In the genomic region with DNA sequence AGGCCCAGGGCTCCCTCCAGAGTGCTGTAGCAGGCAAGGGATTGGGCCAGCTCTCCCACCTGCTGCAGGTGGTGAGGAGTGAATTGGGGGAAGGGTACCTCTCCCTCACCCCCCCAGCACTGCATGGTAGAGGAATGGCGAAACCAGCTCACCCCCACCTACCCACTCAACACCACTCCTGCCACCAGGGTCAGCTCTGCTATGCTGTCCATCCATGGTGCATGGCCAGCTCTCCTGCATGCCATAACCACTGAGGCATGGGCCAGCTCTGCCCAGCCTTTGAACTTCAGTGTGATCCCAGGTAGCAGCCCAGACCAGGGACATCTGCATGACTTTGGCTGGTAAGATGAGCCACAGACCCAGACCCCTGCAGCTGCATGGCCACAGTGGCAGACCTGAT, we compare ENCODE assay signal across 19 mouse cellular contexts.
DNase-seq lines count a peak whose midpoint lies in the region; ATAC-seq and TF ChIP-seq lines count a peak whose summit lies in the region.
"Had no signal": no experiment of that assay in that cellular context is flagged by ENCODE, and none has a peak within 500 bp of the region (broad histone marks: within the 10 kb centered on the region; RNA-seq: fewer than 3 reads in every experiment).

No protein-coding gene starts in this region.

- H3K4me3 ChIP-seq in kidney, embryonic 14.5 days (ENCODE audit: low read length), result no peak overlapping the region
- no peak overlapping the region for H3K4me3 ChIP-seq in lung, embryonic 14.5 days (ENCODE audit: low read depth, low read length)
- no peak overlapping the region for H3K4me3 ChIP-seq in midbrain, postnatal 0 days (ENCODE audit: low read depth, low read length)
- no peak overlapping the region for H3K4me3 ChIP-seq in midbrain, embryonic 16.5 days (ENCODE audit: low read depth, low read length)
- H3K4me3 ChIP-seq: embryonic facial prominence, embryonic 13.5 days; heart, embryonic 10.5 days; hindbrain, embryonic 13.5 days had no signal

- H3K9ac ChIP-seq in kidney, embryonic 14.5 days (ENCODE audit: low read depth, low read length), result no peak overlapping the region
- H3K9ac ChIP-seq in lung, embryonic 14.5 days, result no peak overlapping the region
- H3K9ac ChIP-seq in midbrain, postnatal 0 days (replicated peaks; ENCODE audit: low read length, poor library complexity, severe bottlenecking), result no peak overlapping the region
- no peak overlapping the region for H3K9ac ChIP-seq in midbrain, embryonic 16.5 days (ENCODE audit: low read depth, low read length)
- H3K9ac ChIP-seq: embryonic facial prominence, embryonic 13.5 days; hindbrain, embryonic 13.5 days had no signal

- ATAC-seq in kidney, embryonic 14.5 days (ENCODE audit: low FRiP score, low TSS enrichment), result peak; percentile 53
- ATAC-seq in lung, embryonic 14.5 days (ENCODE audit: insufficient read depth), result peak; percentile 19; the same call in 1 of the 2 replicates
- 0 out of 2 replicates have a peak, but pooled peaks have one; percentile 18 for ATAC-seq in midbrain, postnatal 0 days (ENCODE audit: low FRiP score)
- ATAC-seq in midbrain, embryonic 16.5 days, result no peak
- ATAC-seq: forebrain, embryonic 16.5 days had no signal

- H3K4me1 ChIP-seq in kidney, embryonic 14.5 days (ENCODE audit: control insufficient read depth, insufficient read depth, low read length), result no peaks in the 10 kb centered on the region
- 0 out of 2 replicates have a peak, but pooled peaks cover 8% of the 10 kb centered on the region for H3K4me1 ChIP-seq in lung, embryonic 14.5 days (ENCODE audit: insufficient read depth)
- H3K4me1 ChIP-seq in midbrain, postnatal 0 days (ENCODE audit: insufficient read depth, low read length), result no peaks in the 10 kb centered on the region
- no peaks in the 10 kb centered on the region for H3K4me1 ChIP-seq in midbrain, embryonic 16.5 days (ENCODE audit: control insufficient read depth, insufficient read depth, low read length)
- H3K4me1 ChIP-seq: embryonic facial prominence, embryonic 13.5 days; hindbrain, embryonic 13.5 days had no signal

- TF ChIP-seq CTCF in lung, embryonic 14.5 days (IDR thresholded peaks at IDR 0.05; ENCODE audit: low read depth), result no peak
- no peak for TF ChIP-seq CTCF in midbrain, postnatal 0 days (IDR thresholded peaks at IDR 0.05)

- no peak for DNase-seq in kidney, postnatal 10 days
- DNase-seq in lung, embryonic 14.5 days, result no peak
- no peak for DNase-seq in lung, postnatal 14 days
- DNase-seq in midbrain, postnatal 0 days (ENCODE audit: low spot score), result no peak
- no peak for DNase-seq in heart, postnatal 10 days
- DNase-seq: adrenal gland, adult 2 months; adrenal gland, postnatal 25 days; cerebellum, adult 18-20 months; cerebellum, adult 9-11 months; cerebellum, postnatal 36 days; gastrocnemius, postnatal 10 days; heart, adult 18-20 months; heart, postnatal 14 days had no signal

- no peak overlapping the region for H3K4me2 ChIP-seq in kidney, embryonic 14.5 days (replicated peaks; ENCODE audit: low read depth, low read length)
- H3K4me2 ChIP-seq in lung, embryonic 14.5 days, result no peak overlapping the region
- no peak overlapping the region for H3K4me2 ChIP-seq in midbrain, postnatal 0 days (ENCODE audit: low read depth, low read length, poor library complexity, severe bottlenecking)
- H3K4me2 ChIP-seq in midbrain, embryonic 16.5 days (ENCODE audit: low read length), result no peak overlapping the region
- H3K4me2 ChIP-seq: embryonic facial prominence, embryonic 13.5 days; hindbrain, embryonic 13.5 days had no signal

- no peak overlapping the region for H3K27ac ChIP-seq in kidney, embryonic 14.5 days (ENCODE audit: low read depth, low read length)
- H3K27ac ChIP-seq in lung, embryonic 14.5 days (ENCODE audit: low read depth), result no peak overlapping the region
- H3K27ac ChIP-seq in midbrain, postnatal 0 days (ENCODE audit: low read depth, low read length), result no peak overlapping the region
- no peak overlapping the region for H3K27ac ChIP-seq in midbrain, embryonic 16.5 days (ENCODE audit: low read length)
- H3K27ac ChIP-seq: embryonic facial prominence, embryonic 13.5 days; heart, embryonic 10.5 days; hindbrain, embryonic 13.5 days had no signal

- 91% methylated on average over 1 of the region's 1 CpGs for WGBS in kidney, embryonic 14.5 days
- WGBS in lung, embryonic 14.5 days, result 80% methylated on average over 1 of the region's 1 CpGs
- no CpG with 5 or more reads among the region's 1 CpGs for WGBS in midbrain, postnatal 0 days
- WGBS in midbrain, embryonic 16.5 days, result 100% methylated on average over 1 of the region's 1 CpGs

- H3K27me3 ChIP-seq in kidney, embryonic 14.5 days (ENCODE audit: control insufficient read depth, insufficient read depth, low read length), result no peaks in the 10 kb centered on the region
- H3K27me3 ChIP-seq in lung, embryonic 14.5 days (ENCODE audit: insufficient read depth, low read length), result no peaks in the 10 kb centered on the region
- H3K27me3 ChIP-seq in midbrain, postnatal 0 days (ENCODE audit: insufficient read depth, low read length), result no peaks in the 10 kb centered on the region
- H3K27me3 ChIP-seq in midbrain, embryonic 16.5 days (ENCODE audit: control insufficient read depth, insufficient read depth, low read depth, low read length), result no peaks in the 10 kb centered on the region
- H3K27me3 ChIP-seq: embryonic facial prominence, embryonic 13.5 days; hindbrain, embryonic 13.5 days had no signal

- H3K9me3 ChIP-seq in kidney, embryonic 14.5 days (ENCODE audit: control insufficient read depth, low read length), result no peaks in the 10 kb centered on the region
- no peaks in the 10 kb centered on the region for H3K9me3 ChIP-seq in lung, embryonic 14.5 days (ENCODE audit: low read depth, low read length)
- H3K9me3 ChIP-seq in midbrain, postnatal 0 days (ENCODE audit: low read length), result no peaks in the 10 kb centered on the region
- H3K9me3 ChIP-seq in midbrain, embryonic 16.5 days (replicated peaks; ENCODE audit: control insufficient read depth, low read length, poor library complexity, severe bottlenecking), result no peaks in the 10 kb centered on the region
- H3K9me3 ChIP-seq: embryonic facial prominence, embryonic 13.5 days; heart, embryonic 10.5 days; hindbrain, embryonic 13.5 days had no signal

- intact Hi-C loops in heart, postnatal 10 days (cut with DNase I), result no loop called here

- no peaks in the 10 kb centered on the region for H3K36me3 ChIP-seq in kidney, embryonic 14.5 days (ENCODE audit: control insufficient read depth, insufficient read depth, low read length)
- no peaks in the 10 kb centered on the region for H3K36me3 ChIP-seq in lung, embryonic 14.5 days (ENCODE audit: insufficient read depth)
- no peaks in the 10 kb centered on the region for H3K36me3 ChIP-seq in midbrain, postnatal 0 days (ENCODE audit: insufficient read depth, low read length)
- H3K36me3 ChIP-seq in midbrain, embryonic 16.5 days (ENCODE audit: control insufficient read depth, insufficient read depth, low read length), result no peaks in the 10 kb centered on the region
- H3K36me3 ChIP-seq: embryonic facial prominence, embryonic 13.5 days; heart, embryonic 10.5 days; hindbrain, embryonic 13.5 days had no signal
